Mouse (Mus musculus) midbrain, embryonic 13.5 days (tissue): ENCODE measurements around the gene Tyw3. TPM values are rescaled to one million over a fixed set of nuclear protein-coding genes. Genes with fewer than 3 reads are reported as not detected.
A peak's percentile ranks its signal among the peaks of the same experiment; 100 is the strongest.

Experiments
- ATAC-seq: fragments of 200-750 bp; cut with Nextera tagmentation; 2 replicates; pipeline ENCODE4 v1.8.0; 2017; ENCODE audit warnings: mild to moderate bottlenecking, moderate TSS enrichment, moderate library complexity
- H3K27ac ChIP-seq: fragments of 300-500 bp; sonication (generic); 2 replicates; pipeline ENCODE4 v1.5.1; 2015; ENCODE audit warnings: inconsistent platforms, mild to moderate bottlenecking, moderate library complexity
- H3K27me3 ChIP-seq: fragments of 300-500 bp; sonication (generic); 2 replicates; pipeline ENCODE4 v1.6.1; 2015; ENCODE audit warnings: mild to moderate bottlenecking, inconsistent platforms
- H3K36me3 ChIP-seq: fragments of 300-500 bp; sonication (generic); 2 replicates; pipeline ENCODE4 v1.6.1; 2015; ENCODE audit warnings: mild to moderate bottlenecking, inconsistent platforms
- H3K4me1 ChIP-seq: fragments of 300-500 bp; sonication (generic); replicated peaks from 2 replicates; pipeline ENCODE4 v1.6.1; 2015; ENCODE audit warnings: inconsistent platforms
- H3K4me2 ChIP-seq: fragments of 300-500 bp; sonication (generic); replicated peaks from 2 replicates; pipeline ENCODE4 v1.6.1; 2015; ENCODE audit warnings: moderate library complexity, mild to moderate bottlenecking, inconsistent platforms
- H3K4me3 ChIP-seq: fragments of 300-500 bp; sonication (generic); replicated peaks from 2 replicates; pipeline ENCODE4 v1.5.1; 2015; ENCODE audit warnings: mild to moderate bottlenecking, inconsistent platforms
- H3K9ac ChIP-seq: fragments of 300-500 bp; sonication (generic); replicated peaks from 2 replicates; pipeline ENCODE4 v1.6.1; 2015; ENCODE audit warnings: mild to moderate bottlenecking, inconsistent platforms
- H3K9me3 ChIP-seq: fragments of 300-500 bp; sonication (generic); 2 replicates; pipeline ENCODE4 v1.6.1; 2016; ENCODE audit warnings: mild to moderate bottlenecking, inconsistent platforms
- WGBS: fragments of 180-500 bp; shearing (Covaris S2); methylation state at CpG from one replicate; pipeline ENCODE4 v1.1.7; 2015; 5-methylcytosine and 5-hydroxymethylcytosine counted together
- polyA plus RNA-seq: library from polyadenylated mRNA; unstranded; fragments of >200 nt; fragmentation: Nextera tagmentation; extraction: Ambion mirVana; gene quantifications from 2 replicates; pipeline ENCODE4 v1.2.1, GENCODE M21; 2015

Gene Tyw3
- polyA plus RNA-seq, 1 experiment from 2014 or later: 14.5 TPM

GRCm38 (mm10) chr3:154594156-154594555 is 2.7 kb downstream of the Tyw3 start:
- H3K27me3 ChIP-seq: no peaks in the 10 kb centered on the region
- ATAC-seq: no peak
- H3K4me3 ChIP-seq: no peak overlapping the region
- H3K4me1 ChIP-seq: peaks cover 13% of the 10 kb centered on the region
- 95% methylated on average over 6 of the region's 6 CpGs for WGBS
- no peak overlapping the region for H3K27ac ChIP-seq
- H3K9ac ChIP-seq: no peak overlapping the region
- no peaks in the 10 kb centered on the region for H3K9me3 ChIP-seq
- peaks cover 47% of the 10 kb centered on the region for H3K36me3 ChIP-seq
- no peak overlapping the region for H3K4me2 ChIP-seq

GRCm38 (mm10) chr3:154593596-154593995 is 3.3 kb downstream of the Tyw3 start:
- Histone ChIP-seq H3K4me3 (no peak overlapping the region), H3K27ac (no peak overlapping the region), H3K4me2 (no peak overlapping the region), H3K9me3 (no peaks in the 10 kb centered on the region), H3K27me3 (no peaks in the 10 kb centered on the region), H3K4me1 (peaks cover 13% of the 10 kb centered on the region), H3K9ac (no peak overlapping the region), H3K36me3 (peaks cover 47% of the 10 kb centered on the region)
- ATAC-seq: no peak
- WGBS: 95% methylated on average over 6 of the region's 6 CpGs

- ATAC-seq: no peak
- Histone ChIP-seq H3K27me3 (no peaks in the 10 kb centered on the region), H3K4me2 (no peak overlapping the region), H3K9ac (no peak overlapping the region), H3K36me3 (peaks cover 65% of the 10 kb centered on the region), H3K27ac (no peak overlapping the region), H3K9me3 (no peaks in the 10 kb centered on the region), H3K4me1 (peaks cover 3% of the 10 kb centered on the region), H3K4me3 (no peak overlapping the region)
- 92% methylated on average over 3 of the region's 3 CpGs for WGBS
Measured at GRCm38 (mm10) chr3:154591621-154592020, 5.3 kb downstream of the Tyw3 start.

- Histone ChIP-seq H3K9ac (no peak overlapping the region), H3K27me3 (no peaks in the 10 kb centered on the region), H3K4me3 (no peak overlapping the region), H3K4me1 (no peaks in the 10 kb centered on the region), H3K9me3 (no peaks in the 10 kb centered on the region), H3K36me3 (peaks cover 71% of the 10 kb centered on the region), H3K27ac (no peak overlapping the region), H3K4me2 (no peak overlapping the region)
- no peak for ATAC-seq
- WGBS: 93% methylated on average over 5 of the region's 5 CpGs
Measured at GRCm38 (mm10) chr3:154590971-154591370, 5.9 kb downstream of the Tyw3 start.

GRCm38 (mm10) chr3:154584351-154584750 is 12.6 kb downstream of the Tyw3 start:
- WGBS: 87% methylated on average over 8 of the region's 8 CpGs

GRCm38 (mm10) chr3:154577895-154578294 is 19.0 kb downstream of the Tyw3 start:
- Histone ChIP-seq H3K4me2 (no peak overlapping the region), H3K4me1 (no peaks in the 10 kb centered on the region), H3K27me3 (no peaks in the 10 kb centered on the region), H3K4me3 (no peak overlapping the region), H3K9me3 (no peaks in the 10 kb centered on the region), H3K9ac (no peak overlapping the region), H3K36me3 (peaks cover 15% of the 10 kb centered on the region), H3K27ac (no peak overlapping the region)
- 97% methylated on average over 8 of the region's 8 CpGs for WGBS
- no peak for ATAC-seq

More at GRCm38 (mm10) chr3:154584351-154584750, 12.6 kb downstream of the Tyw3 start:
- H3K4me2 ChIP-seq: no peak overlapping the region
- ATAC-seq: no peak
- H3K27me3 ChIP-seq: no peaks in the 10 kb centered on the region
- no peak overlapping the region for H3K27ac ChIP-seq
- H3K9ac ChIP-seq: no peak overlapping the region
- peaks cover 45% of the 10 kb centered on the region for H3K36me3 ChIP-seq
- H3K4me1 ChIP-seq: no peaks in the 10 kb centered on the region
- no peaks in the 10 kb centered on the region for H3K9me3 ChIP-seq
- H3K4me3 ChIP-seq: no peak overlapping the region

GRCm38 (mm10) chr3:154573666-154574065 is 23.2 kb downstream of the Tyw3 start:
- H3K27me3 ChIP-seq: peaks cover 13% of the 10 kb centered on the region
- no peak overlapping the region for H3K9ac ChIP-seq
- H3K4me2 ChIP-seq: no peak overlapping the region
- no peak for ATAC-seq
- H3K4me1 ChIP-seq: peaks cover 14% of the 10 kb centered on the region
- WGBS: 77% methylated on average over 6 of the region's 6 CpGs
- H3K36me3 ChIP-seq: peaks cover 1% of the 10 kb centered on the region
- H3K27ac ChIP-seq: no peak overlapping the region
- no peaks in the 10 kb centered on the region for H3K9me3 ChIP-seq
- no peak overlapping the region for H3K4me3 ChIP-seq

- H3K27ac ChIP-seq: no peak overlapping the region
- 11% methylated on average over 12 of the region's 12 CpGs for WGBS
- H3K4me1 ChIP-seq: peaks cover 14% of the 10 kb centered on the region
- H3K4me3 ChIP-seq: no peak overlapping the region
- ATAC-seq: peak; percentile 90
- no peaks in the 10 kb centered on the region for H3K36me3 ChIP-seq
- no peaks in the 10 kb centered on the region for H3K9me3 ChIP-seq
- H3K4me2 ChIP-seq: 0 out of 2 replicates have a peak overlapping the region, but pooled peaks have one; percentile 19
- H3K9ac ChIP-seq: no peak overlapping the region
- peaks cover 20% of the 10 kb centered on the region for H3K27me3 ChIP-seq
Measured at GRCm38 (mm10) chr3:154572341-154572972, 24.4 kb downstream of the Tyw3 start.

- no peaks in the 10 kb centered on the region for H3K36me3 ChIP-seq
- H3K4me2 ChIP-seq: peak overlapping the region; percentile 42
- no peak for ATAC-seq
- 9% methylated on average over 12 of the region's 12 CpGs for WGBS
- 0 out of 2 replicates have a peak overlapping the region, but pooled peaks have one; percentile 9 for H3K4me3 ChIP-seq
- H3K27ac ChIP-seq: no peak overlapping the region
- peaks cover 28% of the 10 kb centered on the region for H3K27me3 ChIP-seq
- no peaks in the 10 kb centered on the region for H3K9me3 ChIP-seq
- peaks cover 14% of the 10 kb centered on the region for H3K4me1 ChIP-seq
- no peak overlapping the region for H3K9ac ChIP-seq
Measured at GRCm38 (mm10) chr3:154570786-154571185, 26.1 kb downstream of the Tyw3 start.

- no peaks in the 10 kb centered on the region for H3K36me3 ChIP-seq
- no peak overlapping the region for H3K9ac ChIP-seq
- H3K4me3 ChIP-seq: no peak overlapping the region
- peak overlapping the region; percentile 42 for H3K4me2 ChIP-seq
- H3K4me1 ChIP-seq: peaks cover 14% of the 10 kb centered on the region
- 18% methylated on average over 14 of the region's 14 CpGs for WGBS
- H3K27ac ChIP-seq: no peak overlapping the region
- H3K9me3 ChIP-seq: no peaks in the 10 kb centered on the region
- no peak for ATAC-seq
- peaks cover 28% of the 10 kb centered on the region for H3K27me3 ChIP-seq
Measured at GRCm38 (mm10) chr3:154570029-154570575, 26.8 kb downstream of the Tyw3 start.

GRCm38 (mm10) chr3:154565437-154565836 is 31.5 kb downstream of the Tyw3 start:
- Histone ChIP-seq H3K9ac (no peak overlapping the region), H3K4me2 (no peak overlapping the region), H3K27ac (no peak overlapping the region), H3K36me3 (no peaks in the 10 kb centered on the region), H3K4me3 (no peak overlapping the region), H3K27me3 (peaks cover 26% of the 10 kb centered on the region), H3K9me3 (no peaks in the 10 kb centered on the region), H3K4me1 (peaks cover 5% of the 10 kb centered on the region; the same call in 1 of the 2 replicates)
- no peak for ATAC-seq
- 74% methylated on average over 3 of the region's 3 CpGs for WGBS

- ATAC-seq: no peak
- no peaks in the 10 kb centered on the region for H3K9me3 ChIP-seq
- no peak overlapping the region for H3K4me3 ChIP-seq
- no peak overlapping the region for H3K9ac ChIP-seq
- WGBS: 95% methylated on average over 3 of the region's 3 CpGs
- H3K27ac ChIP-seq: no peak overlapping the region
- no peak overlapping the region for H3K4me2 ChIP-seq
- no peaks in the 10 kb centered on the region for H3K4me1 ChIP-seq
- H3K36me3 ChIP-seq: no peaks in the 10 kb centered on the region
- H3K27me3 ChIP-seq: peaks cover 16% of the 10 kb centered on the region
Measured at GRCm38 (mm10) chr3:154562192-154562591, 34.7 kb downstream of the Tyw3 start.
